Mouse (Mus musculus): Measurements from ENCODE around the gene Apoc4. TPM values are rescaled to one million over a fixed set of nuclear protein-coding genes. Genes with fewer than 3 reads are reported as not detected.
"Not testable (repeated sequence)": the region's sequence is repeated elsewhere in the genome, so short reads cannot be mapped to it uniquely, and the experiment has no call there.

Gene Apoc4
- polyA plus RNA-seq, 1 experiment from 2014 or later: not detected

DNA sequence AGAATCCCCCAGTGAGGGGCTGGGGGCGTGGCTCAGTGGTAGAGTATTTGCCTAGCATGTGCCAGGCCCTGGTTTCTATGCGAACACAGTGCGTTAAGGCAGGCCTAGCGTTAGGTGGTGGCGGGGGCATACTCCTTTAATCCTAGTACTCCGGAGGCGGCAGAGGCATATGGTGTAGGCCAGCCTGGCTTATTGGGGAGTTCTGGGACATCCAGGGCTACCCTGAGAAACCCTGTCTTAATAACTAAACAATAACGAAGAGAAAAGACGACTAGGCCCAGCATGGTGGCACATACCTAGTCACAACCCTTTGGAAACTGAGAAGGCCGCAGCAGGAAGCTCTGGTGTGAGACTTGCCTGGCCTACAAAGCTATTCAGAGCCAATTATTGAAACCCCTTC is 6.8 kb upstream of the Apoc4 start:
- WGBS: 92% methylated on average over 10 of the region's 10 CpGs
- Histone ChIP-seq H3K4me2 (no peak overlapping the region), H3K9me3 (no peaks in the 10 kb centered on the region), H3K27me3 (no peaks in the 10 kb centered on the region), H3K36me3 (no peaks in the 10 kb centered on the region), H3K9ac (no peak overlapping the region), H3K27ac (no peak overlapping the region), H3K4me3 (no peak overlapping the region), H3K4me1 (peaks cover 2% of the 10 kb centered on the region)
- no peak for ATAC-seq (ENCODE audit: insufficient number of reproducible peaks, insufficient read depth, low FRiP score, low TSS enrichment, low read depth)

DNA sequence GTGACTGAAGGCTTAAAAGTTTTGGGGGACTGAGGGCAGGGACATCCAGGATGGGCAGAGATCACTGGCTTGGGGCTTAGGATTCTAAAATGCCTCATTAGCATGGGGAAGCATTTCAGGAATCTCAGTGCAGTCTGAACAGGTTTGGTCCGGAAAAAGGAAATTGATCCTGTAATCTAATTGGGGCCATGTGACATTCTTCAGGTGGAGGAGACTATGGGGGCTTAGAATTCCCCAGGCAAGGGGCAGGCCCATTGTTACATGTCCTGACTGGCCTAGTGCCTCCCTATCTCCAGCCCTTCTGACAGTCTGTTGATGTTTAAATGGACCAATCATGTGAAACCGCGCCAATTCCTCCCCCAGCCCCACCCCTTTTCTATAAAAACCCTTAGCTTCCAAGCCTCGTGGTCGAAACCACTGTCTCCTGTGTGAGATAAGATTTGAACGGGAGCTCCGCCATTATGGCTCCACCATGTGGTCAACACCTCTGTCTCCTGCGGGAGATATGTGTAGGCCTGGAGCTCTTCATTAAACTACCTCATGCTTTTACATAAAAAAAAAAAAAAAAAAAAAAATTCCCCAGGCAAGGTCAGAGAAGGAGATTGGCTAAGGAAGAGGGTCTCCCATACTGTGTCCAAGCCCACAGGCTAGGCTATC is 5.8 kb upstream of the Apoc4 start:
- not testable (repeated sequence) for H3K27me3 ChIP-seq; H3K36me3 ChIP-seq; H3K4me1 ChIP-seq; H3K4me2 ChIP-seq; H3K9me3 ChIP-seq; H3K9ac ChIP-seq; H3K4me3 ChIP-seq; ATAC-seq (ENCODE audit: insufficient number of reproducible peaks, insufficient read depth, low FRiP score, low TSS enrichment, low read depth)
- H3K27ac ChIP-seq: 0 out of 2 replicates have a peak overlapping the region, but pooled peaks have one; percentile 17
- WGBS: 52% methylated on average over 8 of the region's 8 CpGs

DNA sequence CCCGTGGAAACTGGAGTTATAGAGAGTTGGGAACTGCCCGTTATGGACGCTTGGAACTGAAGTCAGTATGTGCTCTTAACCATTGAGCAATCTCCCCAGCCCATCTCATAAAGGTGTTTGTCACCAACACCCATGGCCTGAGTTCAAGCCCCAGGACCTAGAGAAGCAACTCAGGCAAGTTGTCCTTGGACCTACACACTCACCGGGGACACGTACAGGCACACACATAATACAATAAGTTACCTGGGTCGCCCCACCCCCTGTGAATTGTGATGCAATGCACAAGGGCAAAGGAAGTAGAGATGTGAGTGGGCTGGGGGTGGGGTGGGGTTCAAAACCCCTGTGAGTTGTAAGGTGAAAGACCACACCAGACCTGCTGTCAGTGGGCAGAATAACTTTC is 5.2 kb upstream of the Apoc4 start:
- Histone ChIP-seq H3K4me1 (no peaks in the 10 kb centered on the region), H3K9ac (no peak overlapping the region), H3K27ac (0 out of 2 replicates have a peak overlapping the region, but pooled peaks have one; percentile 17), H3K36me3 (no peaks in the 10 kb centered on the region), H3K4me3 (no peak overlapping the region), H3K4me2 (no peak overlapping the region), H3K9me3 (no peaks in the 10 kb centered on the region), H3K27me3 (no peaks in the 10 kb centered on the region)
- WGBS: 74% methylated on average over 6 of the region's 6 CpGs
- ATAC-seq (ENCODE audit: insufficient number of reproducible peaks, insufficient read depth, low FRiP score, low TSS enrichment, low read depth): no peak

DNA sequence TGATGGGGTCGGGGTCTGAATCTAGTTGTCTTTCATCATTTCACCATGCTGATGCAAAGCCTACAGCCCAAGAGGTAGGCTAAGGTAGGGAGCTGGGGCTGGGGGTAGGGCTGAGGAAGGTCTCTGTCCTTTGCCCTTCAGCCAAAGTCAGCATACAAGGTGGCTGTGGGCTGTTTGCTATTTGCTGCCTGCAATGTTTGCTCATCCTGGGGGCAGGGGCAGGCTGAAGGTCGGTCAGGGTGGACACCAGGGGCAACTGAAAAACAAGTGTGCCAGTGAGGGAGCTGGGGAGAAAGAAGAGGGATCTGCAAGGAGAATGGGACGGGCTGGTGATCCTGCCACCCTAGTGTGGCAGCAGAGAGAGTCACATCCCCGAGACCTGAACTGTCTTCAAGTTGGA is 4.1 kb upstream of the Apoc4 start:
- no peak for ATAC-seq (ENCODE audit: insufficient number of reproducible peaks, insufficient read depth, low FRiP score, low TSS enrichment, low read depth)

GRCm38 (mm10) chr7:19683771-19684201 is 2.5 kb upstream of the Apoc4 start:
- Histone ChIP-seq H3K27ac (no peak overlapping the region), H3K4me3 (no peak overlapping the region), H3K4me1 (no peaks in the 10 kb centered on the region), H3K4me2 (no peak overlapping the region), H3K27me3 (no peaks in the 10 kb centered on the region), H3K36me3 (no peaks in the 10 kb centered on the region), H3K9ac (no peak overlapping the region), H3K9me3 (no peaks in the 10 kb centered on the region)
- WGBS: 67% methylated on average over 6 of the region's 6 CpGs
- no peak for ATAC-seq (ENCODE audit: insufficient number of reproducible peaks, insufficient read depth, low FRiP score, low TSS enrichment, low read depth)

More for the DNA sequence above, 4.1 kb upstream of the Apoc4 start:
- no peaks in the 10 kb centered on the region for H3K9me3 ChIP-seq
- no peak overlapping the region for H3K9ac ChIP-seq
- H3K27ac ChIP-seq: no peak overlapping the region
- no peaks in the 10 kb centered on the region for H3K27me3 ChIP-seq
- H3K4me1 ChIP-seq: no peaks in the 10 kb centered on the region
- H3K4me3 ChIP-seq: no peak overlapping the region
- H3K36me3 ChIP-seq: no peaks in the 10 kb centered on the region
- H3K4me2 ChIP-seq: no peak overlapping the region
- 75% methylated on average over 4 of the region's 4 CpGs for WGBS

DNA sequence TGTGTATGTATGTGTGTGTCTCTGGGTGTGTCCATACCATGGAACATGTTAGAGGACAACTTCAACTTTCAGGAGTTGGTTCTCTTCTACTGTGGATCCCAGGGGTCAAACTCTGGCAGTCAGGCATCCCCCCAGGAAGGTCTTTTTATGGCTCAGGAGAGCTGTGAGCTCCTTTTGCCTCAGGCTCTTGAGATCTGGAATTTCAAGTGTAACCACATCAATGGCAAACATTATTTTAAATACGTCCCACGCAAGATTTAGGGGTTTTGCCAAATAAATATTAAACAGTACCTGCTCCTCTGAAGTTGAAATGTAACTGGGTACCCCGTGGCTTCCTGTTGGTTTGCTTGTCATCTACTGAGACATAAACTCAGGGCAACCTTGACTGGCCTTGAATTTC is 1.7 kb upstream of the Apoc4 start:
- no peak for ATAC-seq (ENCODE audit: insufficient number of reproducible peaks, insufficient read depth, low FRiP score, low TSS enrichment, low read depth)
- WGBS: 46% methylated on average over 3 of the region's 3 CpGs
- no peak overlapping the region for H3K9ac ChIP-seq

DNA sequence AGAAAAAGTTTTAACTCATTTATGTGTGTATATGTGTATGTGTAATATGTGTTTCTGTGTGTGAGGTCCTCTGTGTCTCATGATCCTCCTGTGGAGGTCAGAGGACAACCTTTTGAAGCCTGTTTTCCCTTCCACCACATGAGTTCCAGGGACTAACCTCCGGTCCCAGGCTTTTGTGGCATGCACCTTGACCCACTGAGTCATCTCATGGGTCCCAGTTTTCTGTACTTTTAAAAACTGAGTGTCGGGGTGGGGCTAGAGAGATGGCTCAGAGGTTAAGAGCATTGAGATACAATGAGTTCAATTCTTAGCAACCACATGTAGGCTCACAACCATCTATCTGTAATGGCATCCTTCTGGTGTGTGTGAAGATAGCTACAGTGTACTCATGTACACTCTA is 577 bp downstream of the Apoc4 start:
- no peak overlapping the region for H3K27ac ChIP-seq
- H3K9ac ChIP-seq: no peak overlapping the region
- no peaks in the 10 kb centered on the region for H3K36me3 ChIP-seq
- H3K27me3 ChIP-seq: no peaks in the 10 kb centered on the region
- ATAC-seq (ENCODE audit: insufficient number of reproducible peaks, insufficient read depth, low FRiP score, low TSS enrichment, low read depth): no peak
- H3K9me3 ChIP-seq: no peaks in the 10 kb centered on the region
- WGBS: 88% methylated on average over 2 of the region's 2 CpGs
- no peak overlapping the region for H3K4me2 ChIP-seq
- no peak overlapping the region for H3K4me3 ChIP-seq
- H3K4me1 ChIP-seq: no peaks in the 10 kb centered on the region

More for the DNA sequence above, 1.7 kb upstream of the Apoc4 start:
- Histone ChIP-seq H3K27ac (no peak overlapping the region), H3K27me3 (no peaks in the 10 kb centered on the region), H3K9me3 (no peaks in the 10 kb centered on the region), H3K4me2 (no peak overlapping the region), H3K4me3 (no peak overlapping the region), H3K36me3 (no peaks in the 10 kb centered on the region), H3K4me1 (no peaks in the 10 kb centered on the region)

GRCm38 (mm10) chr7:19678901-19679300 is 2.4 kb downstream of the Apoc4 start:
- WGBS: 86% methylated on average over 3 of the region's 3 CpGs
- no peak overlapping the region for H3K4me3 ChIP-seq
- no peaks in the 10 kb centered on the region for H3K27me3 ChIP-seq
- H3K9me3 ChIP-seq: no peaks in the 10 kb centered on the region
- no peaks in the 10 kb centered on the region for H3K36me3 ChIP-seq
- no peak overlapping the region for H3K9ac ChIP-seq
- no peak for ATAC-seq (ENCODE audit: insufficient number of reproducible peaks, insufficient read depth, low FRiP score, low TSS enrichment, low read depth)
- no peak overlapping the region for H3K4me2 ChIP-seq
- H3K27ac ChIP-seq: no peak overlapping the region
- H3K4me1 ChIP-seq: no peaks in the 10 kb centered on the region

- Histone ChIP-seq H3K27me3 (no peaks in the 10 kb centered on the region), H3K9ac (no peak within 1 kb of the TSS), H3K36me3 (no peaks in the 10 kb centered on the region), H3K27ac (no peak within 1 kb of the TSS), H3K4me1 (no peaks in the 10 kb centered on the region), H3K4me2 (no peak within 1 kb of the TSS), H3K4me3 (no peak within 1 kb of the TSS), H3K9me3 (no peaks in the 10 kb centered on the region)
- no peak for ATAC-seq (ENCODE audit: insufficient number of reproducible peaks, insufficient read depth, low FRiP score, low TSS enrichment, low read depth)
- WGBS: 62% methylated on average over 8 of the region's 8 CpGs
Observed at GRCm38 (mm10) chr7:19677872-19678271, 3.4 kb downstream of the Apoc4 start, which contains the start of gene Apoc2. Gene Apoc2, minus strand, starts transcription at chr7:19677941.

- Histone ChIP-seq H3K36me3 (no peaks in the 10 kb centered on the region), H3K4me3 (no peak overlapping the region), H3K9ac (no peak overlapping the region), H3K27ac (no peak overlapping the region), H3K4me2 (no peak overlapping the region), H3K9me3 (no peaks in the 10 kb centered on the region), H3K4me1 (no peaks in the 10 kb centered on the region), H3K27me3 (no peaks in the 10 kb centered on the region)
- no peak for ATAC-seq (ENCODE audit: insufficient number of reproducible peaks, insufficient read depth, low FRiP score, low TSS enrichment, low read depth)
- WGBS: 53% methylated on average over 1 of the region's 1 CpGs
Observed at GRCm38 (mm10) chr7:19676662-19677061, 4.6 kb downstream of the Apoc4 start.

DNA sequence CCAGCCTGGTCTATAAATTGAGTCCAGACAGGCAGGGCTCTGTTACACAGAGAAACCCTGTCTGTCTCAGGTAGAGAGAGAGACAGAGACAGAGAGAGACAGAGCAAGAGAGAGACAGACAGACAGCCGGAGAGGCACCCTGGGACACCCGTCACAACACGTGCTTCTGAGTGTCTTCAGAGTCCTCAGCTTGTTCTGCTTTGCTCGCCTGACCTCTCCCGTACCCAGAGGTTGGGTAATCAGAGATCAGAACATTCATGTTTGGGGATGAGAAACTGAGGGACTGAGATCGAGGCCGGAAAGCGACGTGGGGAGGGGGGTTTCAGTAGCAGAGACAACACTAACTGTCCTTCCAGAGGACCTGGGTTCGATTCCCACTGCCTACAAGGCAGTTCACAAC is 5.5 kb downstream of the Apoc4 start:
- H3K36me3 ChIP-seq: no peaks in the 10 kb centered on the region
- H3K4me1 ChIP-seq: no peaks in the 10 kb centered on the region
- 77% methylated on average over 10 of the region's 10 CpGs for WGBS

DNA sequence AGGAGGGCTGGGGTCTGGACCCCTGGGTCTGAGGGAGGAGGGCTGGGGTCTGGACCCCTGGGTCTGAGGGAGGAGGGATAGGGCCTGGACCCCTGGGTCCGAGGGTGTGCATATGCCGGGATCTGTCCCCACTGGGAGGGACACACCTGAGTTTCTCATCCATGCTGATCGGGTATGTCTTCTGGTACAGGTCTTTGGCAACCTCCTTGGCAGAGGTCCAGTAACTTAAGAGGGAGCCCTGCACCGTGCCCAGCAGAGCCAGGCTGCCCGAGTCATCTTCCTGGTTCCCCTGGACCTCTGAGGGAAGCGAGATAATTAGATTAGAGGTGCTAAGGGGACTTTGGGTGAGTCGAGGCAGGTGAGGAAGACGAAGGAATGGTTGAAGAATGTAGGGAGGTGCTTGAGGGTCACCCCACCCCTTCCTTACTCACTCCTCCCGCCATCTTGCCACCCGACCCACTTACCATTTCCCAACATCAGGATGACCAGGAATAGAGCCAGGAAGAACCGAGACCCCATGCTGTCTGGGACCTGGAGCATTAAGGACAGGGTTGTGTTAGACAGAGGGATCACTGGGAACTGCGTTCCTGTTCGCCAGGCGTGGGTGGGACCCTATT is 8.1 kb downstream of the Apoc4 start:
- H3K4me2 ChIP-seq: no peak overlapping the region
- 60% methylated on average over 14 of the region's 14 CpGs for WGBS
- no peaks in the 10 kb centered on the region for H3K27me3 ChIP-seq
- H3K27ac ChIP-seq: no peak overlapping the region
- ATAC-seq (ENCODE audit: insufficient number of reproducible peaks, insufficient read depth, low FRiP score, low TSS enrichment, low read depth): no peak
- H3K4me1 ChIP-seq: peaks cover 5% of the 10 kb centered on the region
- H3K36me3 ChIP-seq: no peaks in the 10 kb centered on the region
- no peaks in the 10 kb centered on the region for H3K9me3 ChIP-seq
- no peak overlapping the region for H3K4me3 ChIP-seq
- no peak overlapping the region for H3K9ac ChIP-seq

More for the DNA sequence above, 5.5 kb downstream of the Apoc4 start:
- no peak for ATAC-seq (ENCODE audit: insufficient number of reproducible peaks, insufficient read depth, low FRiP score, low TSS enrichment, low read depth)
- Histone ChIP-seq H3K4me3 (no peak overlapping the region), H3K27me3 (no peaks in the 10 kb centered on the region), H3K4me2 (no peak overlapping the region), H3K9me3 (no peaks in the 10 kb centered on the region), H3K27ac (no peak overlapping the region), H3K9ac (no peak overlapping the region)
